Mouse (Mus musculus) adrenal gland, adult 2 months (tissue): ENCODE data around the gene Gm44503. TPM values are rescaled to one million over a fixed set of nuclear protein-coding genes. Genes with fewer than 3 reads are reported as not detected.

ENCODE experiments used
- DNase-seq: peaks from one replicate; pipeline ENCODE4 v3.0.0; 2021
- polyA plus RNA-seq: library from polyadenylated mRNA; depleted of rRNA; stranded (reverse); fragments of >200 nt; gene quantifications from 2 replicates; pipeline ENCODE4 v1.2.3, GENCODE M21; 2012
- total RNA-seq, 2 experiments: library from RNA; stranded (reverse); gene quantifications; 2 replicates each; pipeline ENCODE4 v1.2.3; 2021

Gm44503 gene
- total and polyA plus RNA-seq, 3 experiments, result 0.11 TPM; not detected in 2

DNA sequence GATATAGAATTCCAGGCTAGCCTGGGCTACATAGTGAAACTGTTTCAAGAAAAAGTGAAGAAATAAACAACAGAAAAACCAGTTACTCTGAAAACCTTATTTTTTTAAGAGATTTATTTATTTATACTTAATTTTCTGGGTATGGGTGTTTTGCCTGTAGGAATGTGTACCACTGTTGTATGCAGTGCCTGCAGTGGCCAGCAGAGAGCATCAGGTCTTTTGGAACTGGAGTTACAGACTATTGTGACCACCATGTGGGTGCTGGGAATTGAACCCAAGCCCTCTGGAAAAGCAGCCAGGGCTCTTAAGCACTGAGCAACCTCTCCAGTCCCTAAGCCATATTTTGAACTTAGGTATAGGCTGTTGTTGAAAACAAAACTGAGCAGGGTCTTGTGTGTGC is 14.3 kb downstream of the Gm44503 start:
- DNase-seq, result no peak

GRCm38 (mm10) chr9:72974734-72975133 is 16.1 kb downstream of the Gm44503 start:
- DNase-seq, result no peak

DNA sequence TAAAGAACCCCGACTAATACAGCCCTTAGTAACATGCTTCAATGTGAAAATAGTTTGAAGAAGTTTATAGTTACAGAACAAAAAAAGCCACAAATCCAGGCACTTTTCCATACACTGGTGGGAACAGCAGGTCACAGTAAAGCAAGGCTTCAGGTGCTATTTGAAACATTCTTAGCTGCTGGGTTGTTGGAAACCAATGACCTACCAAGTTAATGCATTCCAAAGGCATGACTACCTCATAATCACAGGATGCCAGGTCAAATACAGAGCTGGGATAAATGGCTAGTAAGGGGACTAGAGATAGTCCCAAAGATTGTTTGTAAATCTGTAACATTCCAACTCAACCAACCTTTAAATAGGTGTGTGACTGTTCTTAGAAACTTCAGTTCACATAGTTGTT is 16.6 kb downstream of the Gm44503 start:
- DNase-seq, result no peak

- no peak for DNase-seq
Measured at GRCm38 (mm10) chr9:72983066-72983465, 24.4 kb downstream of the Gm44503 start.

- peak; percentile 97 for DNase-seq
Measured at GRCm38 (mm10) chr9:72985250-72986220, 26.9 kb downstream of the Gm44503 start, which contains the start of the genes Ccpg1os and Ccpg1. TSS of gene Ccpg1os (minus strand) at chr9:72985382. TSS of gene Ccpg1 (plus strand) at chr9:72985429.

DNA sequence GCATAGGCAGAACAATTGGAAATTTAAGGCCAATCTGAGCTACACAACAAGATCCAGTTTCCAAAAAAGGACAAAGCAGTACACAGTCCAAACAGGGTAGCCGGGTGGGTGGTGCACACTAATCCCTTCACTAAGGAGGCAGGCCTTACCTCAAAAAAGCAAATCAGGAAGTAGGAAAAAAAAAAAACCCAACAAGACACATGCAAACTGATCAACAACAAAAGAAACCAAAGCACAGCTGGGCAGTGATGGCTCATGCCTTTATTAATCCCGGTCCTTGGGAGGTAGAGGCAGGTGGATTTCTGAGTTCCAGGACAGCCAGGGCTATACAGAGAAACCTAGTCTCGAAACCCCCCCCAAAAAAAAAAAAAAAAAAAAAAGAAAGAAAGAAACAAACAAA is 29.1 kb downstream of the Gm44503 start:
- DNase-seq, result no peak

DNA sequence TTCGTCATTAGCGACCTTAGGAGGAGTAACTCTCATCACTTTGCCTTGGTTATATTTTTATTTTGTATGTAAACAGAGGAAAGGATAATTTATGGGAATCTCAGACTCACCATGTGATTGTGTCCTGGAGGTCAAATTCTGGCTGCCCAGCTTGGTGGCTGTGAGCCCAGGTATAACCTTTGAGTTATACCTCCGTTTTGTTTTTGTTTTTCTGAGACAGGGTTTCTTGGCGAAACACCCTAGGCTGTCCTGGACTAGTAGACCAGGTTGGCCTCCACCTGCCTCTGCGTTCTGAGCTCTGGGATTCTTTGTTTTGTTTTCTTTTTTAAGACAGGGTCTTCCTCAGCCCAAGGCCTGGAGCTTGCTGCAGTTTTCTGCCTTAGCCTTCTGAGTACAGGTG is 30.1 kb downstream of the Gm44503 start:
- no peak for DNase-seq

GRCm38 (mm10) chr9:72991420-72991819 is 32.8 kb downstream of the Gm44503 start:
- no peak for DNase-seq

DNA sequence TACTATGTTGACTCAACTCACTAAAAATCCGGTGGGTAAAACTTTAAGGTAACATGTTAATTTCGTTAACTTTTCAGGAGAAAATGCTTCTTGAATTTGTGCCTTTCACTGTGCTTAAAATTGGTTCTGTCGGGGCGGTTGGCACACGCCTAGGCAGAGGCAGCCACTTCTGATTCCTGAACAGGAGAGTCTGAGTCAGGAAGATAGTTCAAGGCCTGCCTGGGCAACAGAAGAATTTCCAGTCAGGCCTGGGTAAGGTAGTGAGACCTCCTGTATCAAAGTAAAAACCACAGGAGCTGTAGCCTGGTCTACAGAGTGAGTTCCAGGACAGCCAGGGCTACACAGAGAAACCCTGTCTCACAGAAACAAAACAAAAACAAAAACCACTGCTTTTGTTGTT is 33.9 kb downstream of the Gm44503 start:
- DNase-seq, result peak; percentile 67

GRCm38 (mm10) chr9:72996167-72996566 is 37.5 kb downstream of the Gm44503 start:
- no peak for DNase-seq

GRCm38 (mm10) chr9:72996806-72997205 is 38.2 kb downstream of the Gm44503 start:
- no peak for DNase-seq

GRCm38 (mm10) chr9:73000487-73000886 is 41.8 kb downstream of the Gm44503 start:
- DNase-seq, result no peak

DNA sequence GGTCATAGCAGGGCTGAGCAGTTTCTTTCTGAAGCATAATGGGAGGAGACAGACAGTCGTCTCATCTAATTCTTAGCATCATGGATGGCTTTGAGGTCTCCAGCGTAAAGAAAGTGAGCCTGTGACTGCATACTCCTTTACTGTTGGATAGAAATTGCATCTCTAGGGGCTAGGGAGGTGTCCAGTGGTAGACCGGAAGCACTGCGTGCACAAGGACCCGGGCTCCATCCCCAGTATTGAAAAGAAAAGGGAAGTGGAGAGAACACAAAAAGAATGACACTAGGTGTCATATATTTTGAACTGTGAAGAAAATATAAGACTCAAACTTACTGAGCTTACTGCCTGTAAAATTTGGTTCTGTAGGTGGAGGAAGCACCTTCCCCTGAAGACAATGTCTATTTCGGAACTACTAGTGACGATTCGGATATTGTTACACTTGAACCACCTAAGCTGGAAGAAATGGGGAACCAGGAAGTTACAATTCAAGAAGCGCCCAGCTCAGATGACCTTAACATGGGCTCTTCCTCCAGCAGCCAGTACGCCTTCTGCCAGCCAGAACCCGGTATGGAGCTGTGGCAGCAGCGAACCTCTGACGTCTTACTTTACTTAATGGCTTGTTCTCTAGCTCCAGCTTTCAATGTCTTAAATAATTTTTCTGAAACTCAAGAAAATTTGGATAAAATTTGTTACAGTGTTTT is 42.8 kb downstream of the Gm44503 start:
- no peak for DNase-seq

DNA sequence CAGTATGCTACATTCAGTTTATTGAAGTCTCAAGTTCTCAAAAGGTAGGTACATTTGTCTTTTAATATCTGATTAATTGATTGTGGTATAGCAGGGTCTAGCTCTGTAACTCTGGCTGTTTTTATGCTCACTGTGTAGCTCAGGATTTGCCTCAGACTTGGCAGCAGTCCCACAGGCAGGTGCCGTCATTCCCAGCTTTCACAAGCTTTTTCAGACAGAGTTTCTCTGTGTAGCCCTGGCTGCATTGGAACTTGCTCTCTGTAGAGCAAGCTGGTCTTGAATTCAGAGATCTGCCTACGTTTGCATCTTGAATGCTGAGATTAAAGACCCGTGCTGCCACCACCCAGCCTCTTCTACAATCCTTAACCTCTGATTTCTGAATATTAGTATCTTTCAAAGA is 43.5 kb downstream of the Gm44503 start:
- peak; percentile 43 for DNase-seq

GRCm38 (mm10) chr9:73004076-73004475 is 45.4 kb downstream of the Gm44503 start:
- no peak for DNase-seq

- DNase-seq, result no peak
Measured at GRCm38 (mm10) chr9:73005106-73005505, 46.5 kb downstream of the Gm44503 start.

- DNase-seq, result no peak
Measured at GRCm38 (mm10) chr9:73006175-73006574, 47.5 kb downstream of the Gm44503 start.

DNA sequence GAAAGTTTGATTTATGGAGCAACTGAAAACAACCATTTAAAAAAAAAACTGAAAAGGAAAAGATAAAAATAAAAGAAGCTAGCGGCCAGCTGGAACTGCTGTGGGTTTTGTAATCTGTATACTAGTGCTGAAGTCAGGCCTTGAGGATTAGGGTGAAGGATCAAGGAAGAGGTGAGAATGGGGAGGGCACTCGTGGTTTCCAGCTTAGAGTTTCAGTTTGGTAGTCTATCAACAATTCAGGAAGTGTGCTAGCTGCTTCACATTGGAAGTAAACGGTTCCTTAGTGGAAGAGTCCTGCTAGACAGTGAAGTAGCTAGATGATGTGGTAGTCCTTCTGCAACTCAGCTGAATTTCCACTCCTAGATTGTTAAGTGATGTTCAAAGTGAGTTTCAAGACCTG is 49.7 kb downstream of the Gm44503 start:
- DNase-seq, result no peak

DNA sequence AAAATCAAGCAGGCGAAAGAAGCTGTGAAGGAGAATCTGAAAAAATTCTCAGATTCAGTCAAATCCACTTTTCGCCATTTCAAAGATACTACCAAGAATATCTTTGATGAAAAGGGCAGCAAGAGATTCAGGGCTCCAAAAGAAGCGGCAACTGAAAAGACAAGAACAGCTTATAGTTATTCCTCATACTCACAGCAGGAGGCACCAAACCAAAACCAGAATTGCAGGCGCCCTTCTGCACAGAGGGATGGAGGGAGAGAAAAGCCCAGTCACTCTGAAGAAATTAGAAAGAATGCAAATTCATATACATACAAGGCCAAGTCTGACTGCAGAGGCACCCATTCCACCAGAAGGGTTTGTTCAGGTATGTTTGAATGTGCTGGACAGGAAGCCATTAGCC is 54.0 kb downstream of the Gm44503 start:
- no peak for DNase-seq

GRCm38 (mm10) chr9:73014724-73015123 is 56.1 kb downstream of the Gm44503 start:
- no peak for DNase-seq

- DNase-seq, result no peak
Measured at GRCm38 (mm10) chr9:73019841-73020240, 61.2 kb downstream of the Gm44503 start.

- DNase-seq, result peak; percentile 75
Measured at GRCm38 (mm10) chr9:73020566-73021097, 62.0 kb downstream of the Gm44503 start.
